Mouse (Mus musculus): Measurements from ENCODE around the gene Clrn3. TPM values are rescaled to one million over a fixed set of nuclear protein-coding genes. Genes with fewer than 3 reads are reported as not detected.
A peak's percentile ranks its signal among the peaks of the same experiment; 100 is the strongest.

The Clrn3 gene
- total and polyA plus RNA-seq, 2 experiments from 2014 or later, result not detected

DNA sequence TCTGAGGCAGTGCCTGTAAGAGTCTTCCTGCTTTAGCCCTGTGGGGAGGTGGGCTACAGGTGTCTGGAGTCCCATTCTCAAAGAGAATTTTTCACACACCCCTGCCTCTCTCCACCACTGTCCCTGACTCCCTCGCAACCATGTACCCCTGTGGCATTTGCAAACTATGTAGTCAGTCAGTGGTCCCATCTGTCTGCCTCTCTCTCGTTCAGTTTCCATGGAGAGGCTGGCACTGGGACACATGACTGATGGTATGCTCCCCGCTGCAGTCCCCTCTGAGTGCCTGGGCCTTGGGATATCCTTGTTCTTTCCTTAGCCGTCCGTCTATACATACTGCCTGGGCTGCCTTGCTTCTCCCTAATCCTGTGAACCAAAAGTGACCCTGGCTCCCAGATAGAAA is 37.6 kb upstream of the Clrn3 start:
- Histone ChIP-seq H3K4me2 (ENCODE audit: low read depth, low read length) (no peak overlapping the region), H3K9ac (replicated peaks; ENCODE audit: low read length) (no peak overlapping the region), H3K27ac (no peak overlapping the region), H3K9me3 (ENCODE audit: low read length) (no peaks in the 10 kb centered on the region), H3K27me3 (ENCODE audit: insufficient read depth, low read length) (no peaks in the 10 kb centered on the region), H3K4me1 (ENCODE audit: insufficient read depth, low read length) (no peaks in the 10 kb centered on the region), H3K4me3 (ENCODE audit: low read length) (no peak overlapping the region), H3K36me3 (ENCODE audit: insufficient read depth, low read length) (no peaks in the 10 kb centered on the region)
- no peak for TF ChIP-seq CTCF (IDR thresholded peaks at IDR 0.05; ENCODE audit: low read depth)
- ATAC-seq (no peak), DNase-seq (ENCODE audit: low spot score) (no peak)
- 27% methylated on average over 5 of the region's 5 CpGs for WGBS

DNA sequence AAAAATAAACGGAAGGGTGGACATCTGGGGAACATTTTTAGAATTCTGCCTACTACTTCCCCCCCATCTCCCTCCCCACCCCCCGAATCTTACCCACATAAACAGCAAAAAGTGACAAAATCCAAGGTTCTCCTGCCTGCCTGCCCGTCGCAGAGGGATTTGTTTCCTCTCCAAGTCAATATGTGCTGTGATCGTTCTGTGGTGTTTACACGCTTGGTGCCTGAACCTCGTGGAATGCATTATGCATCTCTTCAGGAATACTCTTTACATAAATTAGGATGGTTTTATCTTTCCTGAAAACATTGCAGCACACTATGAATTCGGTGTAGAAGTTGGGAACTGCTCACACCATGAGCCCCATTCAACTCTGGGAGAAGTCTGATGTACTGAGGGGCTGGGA is 35.6 kb upstream of the Clrn3 start:
- no peak overlapping the region for H3K9ac ChIP-seq (replicated peaks; ENCODE audit: low read length)
- no peak overlapping the region for H3K4me2 ChIP-seq (ENCODE audit: low read depth, low read length)
- H3K4me3 ChIP-seq (ENCODE audit: low read length), result no peak overlapping the region
- H3K9me3 ChIP-seq (ENCODE audit: low read length), result no peaks in the 10 kb centered on the region
- no peak for TF ChIP-seq CTCF (IDR thresholded peaks at IDR 0.05; ENCODE audit: low read depth)
- no peak overlapping the region for H3K27ac ChIP-seq
- WGBS, result 65% methylated on average over 8 of the region's 8 CpGs
- ATAC-seq (no peak), DNase-seq (ENCODE audit: low spot score) (no peak)
- H3K4me1 ChIP-seq (ENCODE audit: insufficient read depth, low read length), result no peaks in the 10 kb centered on the region
- no peaks in the 10 kb centered on the region for H3K36me3 ChIP-seq (ENCODE audit: insufficient read depth, low read length)
- no peaks in the 10 kb centered on the region for H3K27me3 ChIP-seq (ENCODE audit: insufficient read depth, low read length)

DNA sequence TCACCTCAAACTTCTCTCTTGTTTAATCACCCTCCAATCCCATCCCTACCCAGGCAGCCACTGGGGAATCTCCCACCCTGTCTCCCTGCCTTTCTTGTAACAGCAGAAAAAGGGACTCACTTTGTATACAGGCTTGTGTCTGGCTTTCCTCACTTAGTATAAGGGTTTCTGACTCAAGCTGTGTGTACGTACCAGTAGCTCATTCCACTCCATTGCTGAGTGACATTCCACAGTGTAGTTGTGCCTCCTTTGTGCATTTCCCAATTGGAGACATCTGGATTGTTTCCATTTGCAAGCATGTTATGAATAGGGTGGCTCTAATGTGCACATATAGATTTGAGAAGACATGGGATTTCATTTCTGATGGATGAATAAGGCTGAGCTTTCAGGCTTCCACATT is 31.8 kb upstream of the Clrn3 start:
- Histone ChIP-seq H3K4me2 (ENCODE audit: low read depth, low read length) (no peak overlapping the region), H3K9ac (replicated peaks; ENCODE audit: low read length) (no peak overlapping the region), H3K4me3 (ENCODE audit: low read length) (no peak overlapping the region), H3K9me3 (ENCODE audit: low read length) (no peaks in the 10 kb centered on the region), H3K4me1 (ENCODE audit: insufficient read depth, low read length) (no peaks in the 10 kb centered on the region), H3K27ac (no peak overlapping the region), H3K27me3 (ENCODE audit: insufficient read depth, low read length) (no peaks in the 10 kb centered on the region), H3K36me3 (ENCODE audit: insufficient read depth, low read length) (no peaks in the 10 kb centered on the region)
- 78% methylated on average over 1 of the region's 1 CpGs for WGBS
- ATAC-seq, result no peak
- no peak for TF ChIP-seq CTCF (IDR thresholded peaks at IDR 0.05; ENCODE audit: low read depth)
- no peak for DNase-seq (ENCODE audit: low spot score)

DNA sequence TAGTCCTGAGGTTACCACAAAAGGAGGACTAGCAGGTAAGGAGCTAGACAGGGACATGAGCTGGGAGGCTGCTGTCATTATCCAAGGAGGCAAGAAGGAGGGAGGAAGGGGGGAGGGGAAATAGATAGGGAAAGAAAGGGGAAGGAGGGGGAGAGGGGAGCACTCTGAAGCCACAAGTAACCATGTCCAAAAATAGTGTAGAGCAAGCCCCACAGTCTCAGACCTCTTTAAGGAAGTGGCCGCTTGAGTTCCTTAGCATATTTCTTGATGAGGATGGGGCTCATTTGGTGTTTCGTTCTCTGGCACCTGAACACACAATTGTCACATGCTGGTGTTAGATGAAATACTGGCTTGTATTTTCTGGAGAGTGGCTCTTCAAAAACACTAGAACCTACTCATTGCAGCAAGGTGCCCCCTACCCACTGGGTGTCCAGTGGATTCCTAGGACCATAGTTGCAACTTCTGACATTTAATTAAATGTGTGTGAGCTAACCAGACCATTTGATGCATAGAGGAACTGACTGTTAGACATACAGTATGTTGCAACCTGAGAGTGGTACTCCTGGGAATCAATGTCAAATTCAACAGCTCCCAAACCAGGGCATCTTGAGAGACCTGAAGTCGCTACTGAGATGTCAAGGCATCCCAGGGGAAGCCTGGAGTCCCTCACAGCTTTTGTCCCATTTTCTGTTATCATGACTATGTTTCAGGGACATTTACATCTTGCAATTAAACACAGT is 28.4 kb upstream of the Clrn3 start:
- Histone ChIP-seq H3K27me3 (ENCODE audit: insufficient read depth, low read length) (no peaks in the 10 kb centered on the region), H3K4me3 (ENCODE audit: low read length) (no peak overlapping the region), H3K27ac (no peak overlapping the region), H3K4me2 (ENCODE audit: low read depth, low read length) (no peak overlapping the region), H3K36me3 (ENCODE audit: insufficient read depth, low read length) (no peaks in the 10 kb centered on the region), H3K4me1 (ENCODE audit: insufficient read depth, low read length) (no peaks in the 10 kb centered on the region), H3K9me3 (ENCODE audit: low read length) (no peaks in the 10 kb centered on the region), H3K9ac (replicated peaks; ENCODE audit: low read length) (no peak overlapping the region)
- no peak for ATAC-seq
- no peak for DNase-seq (ENCODE audit: low spot score)
- WGBS, result 86% methylated on average over 3 of the region's 3 CpGs
- no peak for TF ChIP-seq CTCF (IDR thresholded peaks at IDR 0.05; ENCODE audit: low read depth)

- no peak for TF ChIP-seq CTCF (IDR thresholded peaks at IDR 0.05; ENCODE audit: low read depth)
- H3K36me3 ChIP-seq (ENCODE audit: insufficient read depth, low read length), result no peaks in the 10 kb centered on the region
- WGBS, result 87% methylated on average over 3 of the region's 3 CpGs
These were observed 25.1 kb upstream of the Clrn3 start for GRCm38 (mm10) chr7:135553550-135553949.

GRCm38 (mm10) chr7:135551547-135551946 is 23.1 kb upstream of the Clrn3 start:
- Histone ChIP-seq H3K27me3 (ENCODE audit: insufficient read depth, low read length) (no peaks in the 10 kb centered on the region), H3K4me1 (ENCODE audit: insufficient read depth, low read length) (peaks cover 3% of the 10 kb centered on the region; the same call in 1 of the 2 replicates), H3K9ac (replicated peaks; ENCODE audit: low read length) (no peak overlapping the region), H3K36me3 (ENCODE audit: insufficient read depth, low read length) (no peaks in the 10 kb centered on the region), H3K27ac (no peak overlapping the region), H3K9me3 (ENCODE audit: low read length) (no peaks in the 10 kb centered on the region), H3K4me2 (ENCODE audit: low read depth, low read length) (no peak overlapping the region), H3K4me3 (ENCODE audit: low read length) (no peak overlapping the region)
- no peak for ATAC-seq
- TF ChIP-seq CTCF (IDR thresholded peaks at IDR 0.05; ENCODE audit: low read depth), result no peak
- WGBS, result 47% methylated on average over 1 of the region's 1 CpGs
- DNase-seq (ENCODE audit: low spot score), result no peak

More at GRCm38 (mm10) chr7:135553550-135553949, 25.1 kb upstream of the Clrn3 start:
- no peak overlapping the region for H3K4me2 ChIP-seq (ENCODE audit: low read depth, low read length)
- ATAC-seq, result no peak
- no peak overlapping the region for H3K27ac ChIP-seq
- DNase-seq (ENCODE audit: low spot score), result no peak
- H3K4me1 ChIP-seq (ENCODE audit: insufficient read depth, low read length), result peaks cover 3% of the 10 kb centered on the region; the same call in 1 of the 2 replicates
- H3K27me3 ChIP-seq (ENCODE audit: insufficient read depth, low read length), result no peaks in the 10 kb centered on the region
- no peak overlapping the region for H3K9ac ChIP-seq (replicated peaks; ENCODE audit: low read length)
- H3K9me3 ChIP-seq (ENCODE audit: low read length), result no peaks in the 10 kb centered on the region
- H3K4me3 ChIP-seq (ENCODE audit: low read length), result no peak overlapping the region

DNA sequence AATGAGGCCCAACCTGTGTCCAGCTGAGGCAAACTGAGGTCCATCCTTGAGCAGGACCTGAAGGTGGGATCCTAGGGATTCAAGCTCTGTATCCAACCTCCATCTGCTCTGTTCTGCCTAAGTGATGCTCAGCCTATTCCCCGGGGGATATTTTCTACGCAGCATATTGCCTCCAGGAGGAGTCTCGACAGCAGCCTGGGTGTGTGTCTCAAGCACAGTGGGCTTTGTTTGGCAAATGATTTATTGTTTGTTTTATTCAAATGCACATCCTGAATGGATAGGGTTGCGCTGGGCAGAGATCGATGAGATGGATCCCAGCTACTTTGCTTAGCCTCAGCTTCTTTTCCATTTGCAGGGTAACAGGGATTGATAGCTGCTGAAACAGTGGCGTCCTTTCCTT is 20.0 kb upstream of the Clrn3 start:
- H3K27me3 ChIP-seq (ENCODE audit: insufficient read depth, low read length), result no peaks in the 10 kb centered on the region
- no peak overlapping the region for H3K4me3 ChIP-seq (ENCODE audit: low read length)
- 49% methylated on average over 6 of the region's 6 CpGs for WGBS
- no peak overlapping the region for H3K27ac ChIP-seq
- H3K36me3 ChIP-seq (ENCODE audit: insufficient read depth, low read length), result no peaks in the 10 kb centered on the region
- H3K4me1 ChIP-seq (ENCODE audit: insufficient read depth, low read length), result peaks cover 3% of the 10 kb centered on the region; the same call in 1 of the 2 replicates
- no peak for TF ChIP-seq CTCF (IDR thresholded peaks at IDR 0.05; ENCODE audit: low read depth)
- DNase-seq (ENCODE audit: low spot score), result peak; percentile 29
- no peak overlapping the region for H3K9ac ChIP-seq (replicated peaks; ENCODE audit: low read length)
- ATAC-seq, result no peak
- H3K9me3 ChIP-seq (ENCODE audit: low read length), result no peaks in the 10 kb centered on the region
- H3K4me2 ChIP-seq (ENCODE audit: low read depth, low read length), result no peak overlapping the region

Measured in hindbrain, postnatal 0 days (tissue).